Mouse (Mus musculus): ENCODE measurements around the gene Amotl1.
A peak's percentile ranks its signal among the peaks of the same experiment; 100 is the strongest.

Gene Amotl1

GRCm38 (mm10) chr9:14544034-14544757 is 100.7 kb downstream of the Amotl1 start:
- peak; percentile 57 for DNase-seq

- no peak for DNase-seq
Observed at GRCm38 (mm10) chr9:14534833-14535456, 109.9 kb downstream of the Amotl1 start.

GRCm38 (mm10) chr9:14533659-14534058 is 111.2 kb downstream of the Amotl1 start:
- no peak for DNase-seq

GRCm38 (mm10) chr9:14532283-14532682 is 112.6 kb downstream of the Amotl1 start:
- DNase-seq = no peak

GRCm38 (mm10) chr9:14530004-14530403 is 114.9 kb downstream of the Amotl1 start:
- no peak for DNase-seq

GRCm38 (mm10) chr9:14523408-14524043 is 121.3 kb downstream of the Amotl1 start:
- DNase-seq = peak; percentile 91

- DNase-seq = no peak
Observed at GRCm38 (mm10) chr9:14521695-14522094, 123.2 kb downstream of the Amotl1 start.

GRCm38 (mm10) chr9:14520971-14521670 is 123.7 kb downstream of the Amotl1 start:
- DNase-seq = no peak

- DNase-seq = no peak
Observed at GRCm38 (mm10) chr9:14518105-14518504, 126.8 kb downstream of the Amotl1 start.

- DNase-seq = no peak
Observed at GRCm38 (mm10) chr9:14517296-14517695, 127.6 kb downstream of the Amotl1 start.

- DNase-seq = peak; percentile 57
Observed at GRCm38 (mm10) chr9:14512633-14513445, 132.0 kb downstream of the Amotl1 start.

GRCm38 (mm10) chr9:14500916-14501424 is 143.9 kb downstream of the Amotl1 start:
- no peak for DNase-seq

GRCm38 (mm10) chr9:14500023-14500915 is 144.6 kb downstream of the Amotl1 start, which contains the start of the genes Kdm4d and Cwc15:
TSS of gene Kdm4d (minus strand) at chr9:14500482.
TSS of gene Cwc15 (plus strand) at chr9:14500617.
- DNase-seq = peak; percentile 97

GRCm38 (mm10) chr9:14498896-14499705 is 145.8 kb downstream of the Amotl1 start:
- DNase-seq = no peak
